Mouse (Mus musculus) bone marrow macrophage, adult 2 months (primary cell): ENCODE data around the gene Vgll4.

Experiments used
- CTCF ChIP-seq: IDR thresholded peaks from 2 replicates; pipeline ENCODE4 v1.5.1; 2012; ENCODE audit warnings: low read depth, mild to moderate bottlenecking, low read length, moderate library complexity
- POLR2A ChIP-seq: IDR thresholded peaks from 2 replicates; pipeline ENCODE4 v1.6.1; 2012; ENCODE audit warnings: mild to moderate bottlenecking, low read depth, low read length, borderline replicate concordance

GRCm38 (mm10) chr6:114826889-114827288 lies 142.9 kb downstream of the Vgll4 start:
- TF ChIP-seq POLR2A, result no peak
- no peak for TF ChIP-seq CTCF
